Mouse (Mus musculus) splenic B cell, adult 2 months (primary cell): Measurements from ENCODE around the gene Sptlc3.

Experiments
- DNase-seq: peaks from one replicate; pipeline ENCODE4 v3.0.0-alpha.2; 2011; ENCODE audit warnings: low read depth, low spot score
- H3K27me3 ChIP-seq: 2 replicates; pipeline ENCODE4 v1.6.1; 2012; ENCODE audit warnings: mild to moderate bottlenecking, low read length, moderate library complexity, mixed read lengths; ENCODE audit not compliant: control insufficient read depth, poor library complexity, insufficient read depth, severe bottlenecking
- H3K36me3 ChIP-seq: 2 replicates; pipeline ENCODE4 v1.6.1; 2012; ENCODE audit warnings: mild to moderate bottlenecking, low read length, moderate library complexity, mixed read lengths; ENCODE audit not compliant: control insufficient read depth, poor library complexity, insufficient read depth, severe bottlenecking

Sptlc3 gene

DNA sequence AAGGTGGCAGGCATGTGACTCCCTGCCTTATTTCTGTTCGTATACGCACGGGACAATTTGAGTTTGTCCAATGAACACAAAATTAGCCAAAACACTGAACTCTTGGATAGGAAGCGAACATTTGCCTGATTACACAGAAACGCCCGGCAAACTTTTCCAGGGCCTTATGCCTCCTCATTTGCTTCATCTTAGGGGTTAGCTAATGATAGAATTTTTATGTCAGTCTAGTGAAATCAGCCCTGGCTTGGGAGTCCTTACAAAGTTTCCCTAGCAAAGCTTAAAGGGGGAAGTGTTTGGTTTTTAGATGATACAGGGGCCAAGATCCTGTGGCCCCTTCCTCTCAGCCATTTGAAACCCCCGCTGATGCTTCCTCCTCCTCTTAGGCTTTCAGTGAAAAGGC lies 115.5 kb downstream of the Sptlc3 start:
- H3K36me3 ChIP-seq: no peaks in the 10 kb centered on the region
- H3K27me3 ChIP-seq: no peaks in the 10 kb centered on the region
- no peak for DNase-seq

DNA sequence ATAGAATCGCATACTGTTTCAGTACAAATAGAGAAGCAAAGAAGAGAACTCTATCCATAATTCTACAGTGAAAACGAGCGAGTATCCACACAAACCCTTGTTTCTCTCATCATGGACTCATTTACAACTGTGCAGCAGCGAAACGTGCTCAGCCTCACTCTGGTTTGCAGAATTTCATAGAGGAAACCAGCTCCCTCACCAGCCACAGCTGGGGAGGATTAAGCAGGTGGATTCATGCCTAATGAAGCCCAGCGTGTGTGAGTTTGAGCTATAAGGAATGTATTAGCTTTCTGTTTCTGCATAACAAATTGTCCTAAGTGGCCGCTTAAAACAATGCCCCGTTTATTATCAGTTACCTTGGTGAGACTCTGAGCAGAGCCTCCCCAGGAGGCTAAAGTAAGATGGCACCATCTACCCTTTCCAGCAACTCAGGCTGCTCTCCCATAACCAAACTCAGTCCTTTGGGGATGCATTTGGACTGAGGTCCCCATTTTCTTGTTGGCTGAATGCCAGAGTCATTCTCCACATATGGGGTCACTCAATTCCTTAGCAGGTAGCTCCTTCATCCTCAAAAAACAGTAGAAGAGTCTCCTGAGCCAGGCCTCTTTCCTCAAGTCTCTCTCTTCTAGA lies 116.1 kb downstream of the Sptlc3 start:
- no peaks in the 10 kb centered on the region for H3K27me3 ChIP-seq
- no peaks in the 10 kb centered on the region for H3K36me3 ChIP-seq
- no peak for DNase-seq

DNA sequence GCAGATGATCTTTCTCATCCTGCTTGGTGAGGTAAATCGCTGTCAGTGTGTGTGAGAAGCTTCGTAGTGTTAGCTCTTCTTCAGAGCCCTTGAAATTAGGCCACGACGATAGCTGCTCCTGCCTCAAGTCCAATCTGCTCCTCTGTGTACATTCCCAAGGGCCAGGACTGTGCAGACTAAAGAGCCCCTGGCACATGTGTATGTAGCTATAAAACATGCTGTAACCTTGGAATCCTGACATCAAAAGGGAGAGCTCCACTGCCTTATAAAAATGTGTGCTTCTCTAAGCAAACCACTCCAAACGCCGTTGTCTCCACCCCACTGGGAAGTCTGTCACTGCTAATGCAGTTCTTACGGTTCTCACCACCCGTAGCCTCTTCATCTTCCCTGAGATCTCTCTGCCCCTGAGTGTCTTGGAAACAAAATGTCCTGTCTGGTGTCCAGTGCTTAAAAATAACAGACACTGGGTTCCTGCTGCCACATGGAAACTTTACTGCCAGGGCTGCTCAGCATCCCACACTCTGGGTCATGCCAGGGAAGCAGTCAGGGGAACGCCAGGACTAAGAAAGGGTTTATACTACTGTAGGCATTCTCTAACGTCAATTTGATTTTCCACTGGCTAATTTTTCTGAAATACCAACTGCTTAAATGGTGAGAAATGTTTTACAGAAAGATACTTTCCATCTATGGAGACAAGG lies 118.8 kb downstream of the Sptlc3 start:
- Histone ChIP-seq H3K27me3 (no peaks in the 10 kb centered on the region), H3K36me3 (no peaks in the 10 kb centered on the region)
- no peak for DNase-seq

DNA sequence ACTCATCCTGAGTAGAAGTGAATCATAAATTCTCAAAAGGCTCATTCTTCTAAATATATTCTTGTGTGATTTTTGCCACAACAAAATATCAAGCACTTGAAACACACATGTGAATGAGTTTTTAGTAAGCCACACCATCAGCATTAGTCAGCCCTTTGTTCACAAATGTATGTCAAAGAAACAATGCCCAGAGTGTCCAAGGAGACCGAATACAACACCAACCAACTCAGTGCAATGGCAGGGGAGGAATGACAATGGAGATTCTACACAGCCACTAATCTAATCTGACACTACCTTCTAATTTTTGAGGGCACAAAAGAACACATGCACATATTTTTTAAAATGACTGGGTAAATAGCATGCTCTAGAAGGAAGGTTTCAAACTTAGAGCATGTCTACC lies 132.8 kb downstream of the Sptlc3 start:
- DNase-seq: no peak

DNA sequence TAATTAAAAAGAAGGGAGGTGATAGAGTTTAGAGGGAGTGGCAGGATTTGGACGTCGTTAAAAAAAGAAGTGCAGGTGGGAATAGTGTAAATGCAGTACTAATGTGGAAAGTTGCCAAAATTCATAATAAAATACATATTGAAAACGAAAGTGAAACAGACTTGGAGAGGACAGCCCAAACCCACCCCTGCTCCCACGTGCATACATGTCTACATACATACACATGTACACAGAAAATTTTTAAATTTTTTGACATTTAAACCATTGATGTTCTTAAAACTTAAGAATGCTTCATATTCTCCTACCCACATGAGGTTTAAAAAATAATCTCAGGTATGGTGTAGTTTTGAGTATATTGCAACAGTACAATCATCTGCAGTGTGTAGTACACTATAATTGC lies 135.0 kb downstream of the Sptlc3 start:
- Histone ChIP-seq H3K36me3 (no peaks in the 10 kb centered on the region), H3K27me3 (no peaks in the 10 kb centered on the region)
- DNase-seq: no peak

More for the DNA sequence above, 132.8 kb downstream of the Sptlc3 start:
- H3K27me3 ChIP-seq: no peaks in the 10 kb centered on the region
- no peaks in the 10 kb centered on the region for H3K36me3 ChIP-seq

DNA sequence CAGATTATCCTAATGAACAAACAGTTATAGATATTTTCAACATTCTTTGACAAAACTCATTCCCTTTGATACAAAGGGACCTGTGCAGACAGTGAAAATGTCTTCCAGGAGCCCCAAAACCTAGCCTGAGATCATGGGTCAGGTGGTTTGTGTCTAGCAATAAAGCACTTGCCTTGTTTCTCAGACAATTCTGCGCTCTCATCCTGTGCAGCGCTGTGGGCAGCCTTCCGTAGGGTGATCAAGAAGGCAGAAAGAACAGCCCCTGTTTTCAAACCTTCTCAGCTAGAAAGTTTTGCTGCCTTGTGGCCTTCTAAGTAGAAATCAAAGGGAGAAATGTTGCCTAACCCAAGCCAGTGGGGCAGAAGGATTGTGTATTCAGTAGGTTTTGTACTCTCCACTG lies 135.9 kb downstream of the Sptlc3 start:
- no peaks in the 10 kb centered on the region for H3K27me3 ChIP-seq
- H3K36me3 ChIP-seq: no peaks in the 10 kb centered on the region
- DNase-seq: no peak

DNA sequence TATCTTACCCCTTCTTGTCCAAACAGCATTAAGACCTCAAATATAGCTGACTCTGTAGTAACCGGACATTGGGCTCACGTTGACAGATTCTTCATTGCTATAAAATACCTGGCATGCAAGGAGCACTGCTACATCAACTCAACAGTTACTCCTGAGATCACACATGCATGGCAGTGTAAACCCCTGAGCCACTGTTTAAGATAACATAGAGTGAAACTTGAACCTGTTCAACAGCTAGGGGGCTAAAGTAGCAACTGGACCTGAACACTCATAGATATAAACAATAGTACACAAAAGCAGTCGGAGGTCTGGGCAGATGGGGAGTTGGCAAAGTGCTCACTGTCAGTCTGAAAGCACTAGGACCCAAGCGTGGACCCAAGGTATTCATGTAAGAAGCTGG lies 140.8 kb downstream of the Sptlc3 start:
- Histone ChIP-seq H3K27me3 (no peaks in the 10 kb centered on the region), H3K36me3 (no peaks in the 10 kb centered on the region)
- DNase-seq: no peak

DNA sequence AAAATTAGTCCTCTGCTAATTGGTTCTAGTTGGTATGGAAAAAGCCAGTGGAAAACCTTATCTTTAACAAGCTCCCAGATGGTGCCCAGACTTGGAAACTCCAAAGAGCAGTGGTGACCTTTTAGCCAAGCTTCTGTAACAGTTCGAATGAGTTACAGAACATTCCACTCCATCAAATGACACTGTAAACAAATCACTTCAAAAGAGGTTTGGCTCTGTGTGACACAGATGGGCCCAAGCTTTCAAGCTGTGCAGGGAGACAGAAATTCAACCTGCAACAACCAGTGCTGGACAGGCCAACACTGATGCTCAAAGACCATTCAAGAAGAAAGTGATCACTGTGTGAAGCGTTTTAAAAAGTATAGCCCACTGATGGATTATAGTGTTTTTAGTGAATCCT lies 144.1 kb downstream of the Sptlc3 start:
- H3K27me3 ChIP-seq: no peaks in the 10 kb centered on the region
- DNase-seq: no peak
- no peaks in the 10 kb centered on the region for H3K36me3 ChIP-seq

DNA sequence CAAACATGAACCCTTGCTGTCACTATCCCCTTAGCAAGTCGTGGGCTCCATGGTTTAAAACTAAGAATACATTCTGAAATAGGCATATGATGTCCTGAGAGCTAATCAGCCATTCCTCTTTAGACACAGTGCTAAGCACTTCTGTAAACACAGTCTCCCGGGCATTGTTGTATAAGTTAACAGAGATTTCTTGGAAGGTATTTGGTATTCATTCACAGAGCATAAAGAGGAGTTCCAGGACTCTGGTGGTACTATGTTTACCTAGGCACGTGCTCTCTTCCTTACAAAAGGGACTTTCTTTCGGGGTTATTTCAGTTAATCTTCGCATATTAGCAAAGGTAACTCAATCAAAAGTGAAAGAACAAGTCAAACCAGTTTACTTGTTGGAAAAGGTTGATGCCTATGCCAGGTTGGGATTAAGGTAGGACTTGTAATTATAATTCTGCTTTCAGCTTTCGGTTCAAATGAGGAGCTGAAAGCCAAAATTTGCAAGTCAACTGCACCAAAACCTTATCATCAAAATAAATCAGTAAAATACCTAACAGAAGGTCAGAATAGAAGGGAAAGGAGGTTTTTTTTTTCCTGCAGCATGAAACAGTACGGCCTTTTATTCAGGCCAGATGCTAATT lies 148.2 kb downstream of the Sptlc3 start:
- DNase-seq: no peak
- Histone ChIP-seq H3K36me3 (no peaks in the 10 kb centered on the region), H3K27me3 (no peaks in the 10 kb centered on the region)

DNA sequence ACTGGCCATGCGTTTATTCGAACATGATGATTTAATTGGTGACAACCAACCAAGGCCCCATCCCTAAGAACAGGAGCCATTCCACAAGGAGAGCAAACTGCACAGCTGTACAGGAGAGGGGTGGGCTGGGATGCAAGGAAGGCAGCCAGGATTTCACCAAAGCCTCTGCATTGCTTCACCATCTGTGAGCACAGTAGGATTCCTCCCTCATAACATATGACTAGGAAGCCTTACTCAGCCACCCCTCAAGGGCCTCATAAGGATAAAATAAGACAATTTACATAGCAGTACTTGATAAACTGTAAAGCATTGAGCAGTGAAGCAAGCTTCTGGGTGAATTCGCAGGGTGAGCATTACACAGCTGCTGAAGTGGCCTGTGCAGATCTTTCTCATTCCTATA lies 155.8 kb downstream of the Sptlc3 start:
- Histone ChIP-seq H3K36me3 (no peaks in the 10 kb centered on the region), H3K27me3 (no peaks in the 10 kb centered on the region)
- DNase-seq: no peak

DNA sequence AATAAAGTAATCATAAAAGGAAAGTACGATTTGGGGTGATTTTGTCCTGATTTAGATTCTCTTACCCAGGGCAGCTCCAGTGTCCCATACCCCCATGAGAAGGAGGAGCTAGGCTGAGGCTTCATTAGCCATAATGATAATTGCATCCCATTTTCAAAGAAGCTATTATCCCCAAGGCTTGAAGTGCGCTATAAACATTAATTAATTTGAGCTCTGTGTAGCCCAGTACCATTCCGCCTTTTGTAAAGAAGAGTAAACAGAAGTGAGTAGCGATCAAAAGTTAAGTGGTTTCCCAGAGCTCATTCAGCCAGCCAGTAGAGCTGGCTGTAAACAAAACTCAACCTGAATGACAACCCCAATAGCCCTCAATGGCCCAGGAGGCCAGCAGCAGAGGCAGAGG lies 163.0 kb downstream of the Sptlc3 start:
- H3K36me3 ChIP-seq: no peaks in the 10 kb centered on the region
- no peaks in the 10 kb centered on the region for H3K27me3 ChIP-seq
- no peak for DNase-seq

DNA sequence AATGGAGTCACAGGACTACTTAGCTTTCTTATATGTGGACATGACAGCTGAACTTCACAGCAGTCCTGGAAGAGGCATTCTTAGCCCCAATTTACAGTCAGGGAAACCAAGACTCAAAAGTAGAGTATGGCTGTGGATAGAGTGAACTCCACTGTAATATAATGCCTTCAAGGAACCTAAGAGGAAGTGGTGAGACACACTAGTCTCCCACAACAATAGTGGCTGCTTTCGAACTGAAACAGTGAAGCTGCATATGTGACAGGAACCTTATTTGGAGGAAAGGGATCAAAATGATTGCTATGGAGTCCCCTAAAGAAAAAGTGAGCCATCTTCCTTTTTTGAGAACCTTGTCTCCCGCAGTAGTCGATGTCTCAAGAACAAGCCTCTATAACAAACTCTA lies 178.1 kb downstream of the Sptlc3 start:
- Histone ChIP-seq H3K27me3 (no peaks in the 10 kb centered on the region; the same call in 1 of the 2 replicates), H3K36me3 (no peaks in the 10 kb centered on the region)
- DNase-seq: no peak

DNA sequence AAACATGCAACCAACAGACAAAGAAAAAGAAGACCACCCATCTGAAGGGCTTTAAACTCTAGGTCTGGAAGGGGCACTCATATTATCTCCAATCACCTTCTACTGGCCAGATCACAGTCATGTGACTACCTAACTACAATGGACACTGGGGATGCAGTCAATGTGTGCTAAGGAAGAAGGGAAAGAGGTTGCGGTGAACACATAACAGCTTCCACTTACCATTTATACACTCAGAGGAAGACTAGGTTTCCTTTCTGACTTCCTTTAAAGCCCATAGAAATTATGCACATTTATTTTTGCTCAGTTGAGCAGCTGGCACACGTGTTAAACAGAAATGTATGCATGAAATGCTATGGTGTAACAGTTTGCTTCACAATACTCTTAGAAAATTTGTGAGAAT lies 178.7 kb downstream of the Sptlc3 start:
- Histone ChIP-seq H3K36me3 (no peaks in the 10 kb centered on the region), H3K27me3 (no peaks in the 10 kb centered on the region; the same call in 1 of the 2 replicates)
- DNase-seq: no peak

DNA sequence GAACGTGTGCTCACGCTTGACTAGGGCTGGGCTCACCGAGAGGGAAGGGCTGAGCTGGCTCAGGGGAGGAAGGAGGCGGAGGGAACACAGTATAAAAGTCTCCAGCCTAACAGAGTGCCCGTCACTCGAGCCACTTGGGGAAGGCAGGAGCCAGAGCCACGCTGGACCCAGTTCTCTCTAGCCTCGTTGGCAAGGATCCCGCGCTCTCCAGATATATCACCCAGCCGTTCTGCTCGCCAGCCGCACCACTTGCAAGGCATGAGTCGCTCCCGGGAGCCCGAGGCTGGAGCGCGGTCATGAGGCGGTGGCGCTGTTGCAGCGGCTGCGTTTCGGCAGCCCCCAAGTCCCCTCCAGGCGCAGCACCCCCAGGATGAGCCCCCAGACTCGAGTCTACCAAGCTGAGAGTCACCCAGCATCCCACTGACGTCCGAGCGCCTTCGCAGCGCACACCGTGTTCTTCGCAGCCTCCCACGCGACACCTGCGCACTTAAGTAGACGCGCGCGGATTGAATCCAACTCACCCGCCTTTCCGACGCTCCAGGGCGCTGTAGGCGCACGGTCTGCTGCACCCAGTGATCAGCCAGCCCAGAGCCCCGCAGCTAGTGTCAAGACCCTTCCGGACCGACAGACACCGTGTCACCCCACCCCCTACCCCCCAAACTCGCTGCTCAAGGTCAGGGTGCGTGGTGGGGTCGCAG lies 183.5 kb downstream of the Sptlc3 start:
- DNase-seq: no peak
- Histone ChIP-seq H3K36me3 (no peaks in the 10 kb centered on the region), H3K27me3 (no peaks in the 10 kb centered on the region; the same call in 1 of the 2 replicates)

DNA sequence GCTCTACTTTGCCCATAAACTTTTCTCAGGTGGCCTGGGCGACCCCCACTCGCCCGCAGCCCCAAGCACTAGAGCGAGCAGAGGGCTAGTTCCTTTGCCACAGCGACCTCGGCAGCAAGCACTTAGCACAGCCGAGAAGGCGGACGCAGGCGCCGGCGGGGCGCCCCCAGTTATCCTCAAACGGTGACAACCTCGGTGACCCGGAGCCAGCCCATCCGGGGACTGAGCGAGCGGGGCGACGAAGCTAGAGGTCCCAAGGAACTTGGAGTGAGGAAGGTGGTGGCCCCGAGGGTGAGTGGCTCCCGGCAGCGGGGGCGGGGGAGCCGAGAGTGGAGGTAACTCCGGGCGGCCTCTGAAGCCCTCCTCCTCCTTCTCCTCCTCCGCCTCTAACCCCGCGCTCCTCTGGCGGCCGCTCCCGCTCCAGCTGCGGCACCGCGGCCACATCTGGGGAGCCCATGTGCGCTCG lies 184.1 kb downstream of the Sptlc3 start, which contains the start of gene Ism1:
Gene Ism1 (plus strand): TSS at position 370 of the 466 bp plus-strand sequence.
- no peak for DNase-seq
- no peaks in the 10 kb centered on the region; the same call in 1 of the 2 replicates for H3K27me3 ChIP-seq
- no peaks in the 10 kb centered on the region for H3K36me3 ChIP-seq
